Mouse (Mus musculus) kidney, adult 18-20 months (tissue): ENCODE results near the gene Ppm1n.

Experiments
- DNase-seq: peaks from one replicate; pipeline ENCODE4 v3.0.0; 2021

The Ppm1n gene

DNA sequence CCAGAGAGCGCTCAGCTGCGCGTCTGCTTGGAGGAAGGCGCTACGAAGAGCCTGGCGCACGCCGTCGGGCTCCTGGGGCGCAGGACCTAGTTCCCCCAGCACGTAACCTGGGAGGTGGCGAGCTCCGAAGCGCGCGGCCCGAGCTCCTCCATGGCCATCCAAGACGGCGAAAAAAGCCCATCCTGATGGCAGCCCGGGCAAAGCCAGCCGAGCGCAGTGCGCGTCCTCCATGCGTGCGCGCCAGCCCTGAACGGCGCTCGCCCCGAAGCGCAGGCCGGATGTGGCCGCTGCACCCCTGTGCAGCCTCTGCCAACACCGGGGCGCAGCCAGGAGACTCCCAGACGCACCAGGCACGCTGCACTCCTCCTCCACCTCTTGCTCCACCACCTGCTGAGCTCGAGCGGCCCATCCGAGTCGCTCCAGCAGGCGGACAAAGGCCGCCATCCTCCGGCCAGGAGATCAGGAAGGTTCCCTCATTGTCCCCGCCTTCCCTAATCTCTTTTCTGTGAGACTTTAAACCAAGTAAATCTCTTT lies at the start of gene Ppm1n:
Gene Ppm1n (minus strand): TSS at position 484 of the 534 bp plus-strand sequence.
- no peak for DNase-seq

DNA sequence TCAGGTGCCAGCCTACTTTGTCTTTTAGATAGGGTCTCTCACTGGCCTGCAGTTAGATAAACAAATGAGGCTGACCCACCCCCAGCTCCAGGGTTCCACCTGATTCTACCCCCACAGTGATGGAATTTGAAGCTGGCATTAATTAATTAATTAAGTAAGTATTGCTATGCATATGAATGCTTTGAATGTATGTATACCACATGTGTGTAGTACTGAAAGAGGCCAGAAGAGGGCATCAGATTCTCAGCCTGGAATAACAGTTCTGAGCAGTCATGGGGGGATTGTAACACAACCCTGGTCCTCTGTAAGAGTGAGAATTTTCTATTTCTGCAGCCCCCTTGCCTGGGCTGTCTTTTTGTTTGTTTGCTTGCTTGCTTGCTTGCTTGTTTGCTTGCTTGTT lies 48.6 kb upstream of the Ppm1n start:
- DNase-seq = no peak

DNA sequence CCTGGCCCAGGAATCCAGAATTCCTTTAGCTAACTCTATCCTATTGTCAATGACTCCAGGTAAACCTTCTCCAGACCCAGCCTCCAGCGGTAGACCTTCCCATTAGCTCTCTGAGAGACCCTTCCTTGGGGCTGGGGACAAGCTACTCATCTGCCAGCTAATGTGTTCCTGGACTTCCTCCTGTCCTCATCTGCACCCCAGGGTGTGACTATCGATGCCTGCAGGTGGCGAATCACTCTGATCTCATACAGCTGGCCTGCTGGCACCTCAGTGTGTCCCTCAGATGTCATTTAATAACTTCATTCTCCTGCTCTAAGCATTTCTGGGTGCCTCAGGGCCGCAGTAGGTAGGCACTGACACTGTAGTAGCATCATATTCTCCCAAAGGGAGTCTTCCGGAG lies 47.9 kb upstream of the Ppm1n start:
- DNase-seq = no peak

DNA sequence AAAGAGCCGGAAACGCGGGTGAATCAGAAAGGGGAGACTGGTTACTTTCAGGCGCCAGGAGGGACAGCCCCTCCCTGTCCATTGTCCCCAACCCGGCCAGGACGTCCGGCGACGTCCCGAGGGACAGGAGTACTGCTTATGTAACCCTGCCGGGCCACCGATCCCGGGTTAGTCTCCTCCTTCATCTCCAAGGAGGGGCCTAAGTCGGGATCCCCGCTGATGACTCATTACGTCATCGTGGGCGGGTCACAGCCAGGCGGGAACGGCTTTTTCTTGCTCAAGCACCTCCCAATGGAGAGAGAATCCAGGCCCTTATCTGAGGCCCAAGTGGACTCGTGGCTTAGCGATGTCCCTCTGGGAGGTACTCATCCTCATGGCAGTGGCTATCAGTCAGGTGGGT lies 47.3 kb upstream of the Ppm1n start:
- peak; percentile 88 for DNase-seq

DNA sequence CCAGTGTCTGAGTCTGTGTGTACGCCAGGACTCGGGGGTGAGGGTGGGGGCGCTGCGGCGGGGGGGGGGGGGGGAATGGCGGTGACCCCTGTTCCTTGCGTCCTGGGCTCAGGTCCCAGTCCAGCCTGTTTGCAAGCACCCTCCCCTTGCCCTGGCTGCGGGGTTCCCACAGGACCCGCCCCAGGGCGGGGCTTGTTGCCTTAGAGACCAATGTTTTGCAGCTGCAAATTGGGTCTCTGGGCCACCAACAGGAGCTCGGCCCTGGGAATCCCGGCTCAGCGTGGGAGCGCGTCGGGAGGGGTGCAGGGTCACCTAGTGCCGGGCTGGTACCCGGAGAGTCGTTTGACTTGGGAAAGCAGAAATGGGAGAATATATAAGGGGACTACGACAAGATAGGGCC lies 46.5 kb upstream of the Ppm1n start:
- peak; percentile 93 for DNase-seq

DNA sequence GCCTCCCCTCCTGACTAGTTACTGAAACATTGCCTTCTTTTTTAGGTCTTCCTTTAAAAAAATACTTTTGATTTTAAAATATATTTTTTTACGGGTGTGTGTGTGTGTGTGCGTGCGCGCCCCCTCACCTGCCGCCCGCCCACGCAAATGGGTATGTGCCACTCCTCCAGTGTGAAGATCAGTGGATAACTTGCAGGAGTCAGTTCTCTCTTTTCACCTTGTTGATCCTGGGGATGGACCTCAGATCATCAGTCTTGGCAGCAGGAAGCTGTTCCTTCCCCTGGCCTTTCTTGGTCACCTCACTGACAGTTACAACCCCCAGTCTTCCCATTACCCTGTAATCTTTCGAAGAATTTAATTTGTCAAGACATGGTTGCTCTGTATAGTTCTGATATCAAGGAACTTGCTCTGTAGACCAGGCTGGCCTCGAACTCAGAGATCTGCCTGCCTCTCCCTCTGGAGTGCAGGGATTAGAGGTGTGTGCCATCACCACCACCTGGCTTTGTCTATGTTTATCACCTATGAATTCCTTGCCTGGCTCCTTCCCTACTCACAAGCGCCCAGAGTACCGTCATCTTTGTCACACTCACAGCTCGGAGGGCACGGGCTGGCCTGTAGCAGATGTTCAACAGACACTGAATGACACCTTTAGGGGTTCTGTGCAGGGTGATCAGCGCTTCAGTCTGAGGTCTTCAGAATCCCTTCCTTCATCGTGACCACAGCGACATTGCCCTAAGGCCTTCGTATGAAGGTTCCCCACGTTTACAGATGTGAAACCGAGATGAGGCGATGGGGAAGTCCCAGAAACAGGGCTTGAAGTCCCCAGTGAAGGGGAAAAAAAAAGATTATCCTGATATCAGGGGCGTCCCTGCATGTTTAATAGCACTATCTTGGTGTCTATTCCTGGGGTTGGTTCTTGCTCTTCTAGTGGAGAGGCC lies 45.7 kb upstream of the Ppm1n start:
- DNase-seq = no peak

DNA sequence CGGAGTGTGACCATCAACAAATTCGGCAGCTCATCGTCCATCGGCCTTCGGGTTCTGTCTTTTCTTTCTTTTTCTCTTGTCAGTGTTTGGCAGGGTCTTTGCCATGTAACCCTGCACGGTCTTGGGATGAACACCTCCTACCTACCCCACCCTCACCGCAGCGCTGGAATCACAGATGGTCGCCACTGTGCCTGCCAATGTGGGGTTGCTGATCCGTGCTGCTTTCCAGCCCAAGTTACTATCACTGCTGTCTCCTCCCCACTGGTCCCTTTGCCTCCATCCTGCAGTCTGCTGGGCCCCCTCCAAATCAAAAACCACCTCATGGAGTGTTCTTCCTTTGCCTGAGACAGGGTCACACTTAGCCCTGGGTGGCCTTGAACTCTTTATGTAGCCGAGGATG lies 44.4 kb upstream of the Ppm1n start:
- DNase-seq = no peak

DNA sequence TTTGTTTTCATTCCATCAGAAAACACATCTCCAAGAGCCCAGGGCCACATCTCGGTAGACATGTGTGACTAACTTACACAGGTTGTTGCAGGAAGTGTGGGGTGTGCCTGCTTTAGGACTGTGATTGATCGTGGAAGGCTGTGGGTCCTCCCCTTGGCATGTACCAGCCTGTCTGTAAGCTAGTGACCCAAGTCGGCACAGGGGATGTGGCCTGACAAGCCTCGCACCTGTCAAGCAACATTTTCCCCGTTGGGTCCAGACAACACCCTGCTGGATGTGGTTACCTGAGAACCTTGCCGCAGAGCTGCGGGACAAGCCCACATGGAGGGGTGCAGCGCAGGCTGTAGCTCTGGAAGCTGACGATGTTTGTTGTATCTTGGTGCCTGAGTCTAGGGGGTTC lies 42.6 kb upstream of the Ppm1n start:
- DNase-seq = no peak

DNA sequence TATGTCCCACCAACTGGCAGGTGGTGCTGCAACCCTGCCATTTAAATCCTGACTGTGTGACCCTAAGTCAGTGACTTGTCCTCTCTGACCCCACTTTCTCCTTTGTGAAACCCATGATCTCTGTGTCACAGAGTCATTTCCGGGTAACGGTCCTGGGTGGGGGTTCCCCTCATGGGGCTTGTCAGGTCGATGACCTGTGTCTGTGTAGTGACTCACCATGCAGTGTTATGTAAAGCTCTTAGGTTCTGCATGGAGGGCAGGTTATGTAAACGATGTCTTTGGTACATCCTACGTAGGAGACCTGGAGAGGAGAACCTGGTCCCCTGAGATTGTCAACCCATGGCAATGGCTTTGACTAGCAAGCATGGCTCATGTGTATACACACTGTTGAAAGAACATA lies 41.6 kb upstream of the Ppm1n start:
- no peak for DNase-seq

DNA sequence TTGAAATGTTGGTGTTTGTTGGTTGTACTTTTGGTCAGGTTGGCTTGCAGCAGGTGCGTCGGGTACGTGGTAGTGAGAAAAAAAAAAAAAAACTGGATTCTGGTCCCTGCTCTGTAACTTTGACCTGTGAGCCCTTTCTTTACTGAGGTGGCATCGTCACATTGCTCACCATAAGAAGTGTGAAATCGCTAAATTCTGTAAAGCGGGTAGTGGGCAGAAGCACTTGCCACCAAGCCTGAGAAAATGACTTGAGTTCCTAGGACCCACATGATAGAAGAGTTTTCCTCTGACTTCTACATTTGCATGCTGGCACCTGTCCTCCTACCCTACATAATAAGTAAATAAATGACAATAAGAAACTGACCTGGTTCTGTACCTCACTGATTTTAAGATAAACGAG lies 40.8 kb upstream of the Ppm1n start:
- DNase-seq = no peak

DNA sequence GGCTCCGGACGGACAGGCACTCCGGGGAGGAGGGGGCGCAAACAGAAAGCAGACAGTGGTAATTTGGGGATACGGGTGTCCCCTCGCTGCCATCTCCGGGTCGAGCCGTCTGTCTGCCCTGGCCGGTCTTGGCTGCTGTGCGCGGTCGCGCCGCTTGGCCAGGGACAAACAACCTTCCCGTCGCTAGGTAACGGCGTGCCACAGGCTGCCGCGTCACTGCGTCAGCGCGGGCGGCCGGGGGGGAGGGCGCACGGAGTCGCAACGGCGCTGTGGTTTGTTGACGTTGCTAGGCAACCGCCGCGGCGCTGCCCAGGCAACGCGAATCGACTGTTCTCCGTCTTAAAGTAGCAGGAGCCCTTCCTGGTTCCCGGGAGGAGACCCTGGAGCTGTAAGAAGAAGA lies 40.0 kb upstream of the Ppm1n start:
- DNase-seq = peak; percentile 95

DNA sequence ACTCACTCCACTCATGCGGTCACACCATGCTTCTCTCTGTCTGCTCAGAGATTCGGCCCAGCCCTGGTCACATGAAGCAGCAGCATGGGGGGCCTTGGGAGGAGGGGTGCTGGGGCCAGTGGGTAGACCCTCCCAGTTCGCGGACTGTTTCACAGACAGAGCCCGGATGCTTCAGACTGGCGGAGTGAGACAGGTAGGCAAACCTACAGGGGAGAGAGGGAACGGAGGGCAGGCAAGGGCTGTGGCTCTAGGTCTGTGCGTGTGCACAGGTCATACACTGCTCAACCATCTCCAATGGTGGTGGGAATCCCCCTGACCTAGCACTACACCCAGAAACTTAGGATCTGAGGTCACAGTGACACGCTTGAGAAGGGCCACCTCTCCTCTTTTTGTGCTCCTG lies 39.6 kb upstream of the Ppm1n start:
- DNase-seq = no peak

DNA sequence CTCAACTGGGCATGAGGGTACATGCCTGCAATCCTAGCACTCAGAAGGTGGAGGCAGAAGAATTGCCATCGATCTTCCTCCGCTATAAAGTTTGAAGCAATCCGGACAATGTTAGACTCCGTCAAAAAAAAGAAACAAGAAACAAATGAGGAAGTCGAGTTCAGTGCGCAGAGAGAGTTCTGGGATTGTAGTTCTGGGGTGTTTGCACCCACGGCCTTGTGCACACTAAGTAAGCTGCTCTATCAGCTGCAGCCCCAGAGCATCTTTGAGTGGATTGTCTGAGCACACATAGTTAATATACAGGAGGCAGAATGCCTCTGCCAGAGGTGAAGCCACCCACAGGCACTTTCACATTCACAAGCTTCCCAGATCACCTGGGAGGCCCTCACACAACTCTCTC lies 38.8 kb upstream of the Ppm1n start:
- DNase-seq = no peak

DNA sequence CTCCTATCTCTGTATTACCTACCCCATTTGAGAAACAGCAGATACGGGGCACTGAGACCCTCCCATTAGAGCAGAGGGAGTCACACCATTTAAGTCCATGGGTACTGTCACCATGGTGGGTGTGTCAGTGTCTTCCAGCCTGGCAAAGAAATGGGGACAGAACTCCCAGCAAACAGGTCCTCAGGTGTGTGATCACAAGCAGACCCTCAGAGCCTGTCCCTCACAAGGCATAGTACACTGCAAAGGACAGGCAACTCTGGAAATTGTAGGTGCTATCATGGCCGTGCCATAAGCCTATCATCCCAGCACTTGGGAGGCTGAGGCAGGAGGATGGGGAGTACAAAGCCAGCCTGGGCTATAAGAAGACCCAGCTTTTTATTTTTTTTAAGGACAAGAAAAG lies 38.3 kb upstream of the Ppm1n start:
- DNase-seq = no peak

DNA sequence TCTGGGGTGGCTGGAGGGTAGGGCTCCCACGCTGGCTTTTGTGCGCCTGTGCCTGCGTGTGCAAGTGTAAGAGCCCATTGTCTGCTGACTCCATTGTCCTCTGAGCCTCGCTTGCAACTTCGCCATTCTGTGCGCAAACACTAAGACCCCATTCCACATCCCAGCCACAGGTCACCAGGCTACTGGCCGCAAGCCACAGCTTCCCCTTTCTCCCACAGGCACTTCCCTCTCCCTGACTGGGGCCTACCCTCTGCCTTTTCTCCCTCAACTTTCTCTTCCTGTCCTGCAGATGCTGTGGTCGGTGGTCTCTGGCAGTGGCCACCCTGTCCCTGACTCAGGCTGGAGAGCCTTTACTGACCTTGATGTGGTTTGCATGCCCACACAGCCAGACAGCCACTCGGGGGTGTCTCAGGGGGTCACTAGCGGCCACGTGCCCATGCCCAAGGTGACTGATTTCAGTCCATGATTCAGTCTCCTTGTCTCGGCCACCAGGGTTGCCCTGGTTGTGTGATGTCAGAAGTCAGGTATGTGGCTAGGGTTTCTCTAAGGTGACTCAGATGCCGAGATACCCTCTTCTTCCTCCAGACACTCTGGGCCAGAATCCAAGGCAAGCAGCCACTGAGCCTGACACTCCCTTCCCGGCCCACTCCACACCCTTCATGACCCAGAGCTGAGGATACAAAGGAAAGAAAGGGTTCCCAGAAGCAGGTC lies 36.7 kb upstream of the Ppm1n start:
- DNase-seq = no peak

DNA sequence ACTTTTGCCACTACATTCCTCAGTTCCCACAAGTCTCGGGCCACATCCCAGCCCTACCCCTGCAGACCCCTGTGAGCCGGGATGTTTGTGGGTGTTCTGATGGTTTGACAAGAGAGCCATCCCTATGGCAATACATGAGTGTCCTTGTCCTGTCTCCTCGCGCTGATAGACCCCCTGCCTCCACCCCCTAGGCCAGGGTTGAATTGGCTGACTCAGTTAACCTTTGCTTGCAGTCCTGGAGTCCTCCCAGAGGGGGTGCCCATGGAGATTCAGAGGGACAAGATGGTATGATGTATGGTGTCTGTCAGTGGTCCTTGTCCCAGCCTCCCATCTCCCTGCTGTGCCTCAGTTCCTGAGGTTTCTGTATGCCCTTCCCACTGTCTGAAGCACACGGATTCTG lies 34.2 kb upstream of the Ppm1n start:
- no peak for DNase-seq

DNA sequence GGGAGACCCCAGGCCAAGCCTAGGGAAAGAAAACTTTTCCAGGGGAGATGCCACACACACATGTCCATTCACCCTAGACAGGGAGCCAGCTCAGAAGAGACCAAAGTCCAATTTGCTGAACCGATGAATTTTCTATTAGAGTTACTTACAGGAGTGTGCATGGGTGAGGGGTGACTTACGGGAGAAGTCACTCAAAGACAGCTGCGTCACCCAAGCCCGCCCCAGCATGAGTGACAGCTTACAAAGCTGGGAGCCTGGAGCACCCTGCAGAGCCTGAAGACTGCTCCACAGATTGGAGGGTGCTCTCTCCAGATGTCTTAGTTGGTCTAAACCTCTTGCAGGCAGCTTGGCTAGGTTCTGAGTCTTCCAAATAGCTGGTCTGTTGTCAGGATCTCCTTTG lies 32.1 kb upstream of the Ppm1n start:
- peak; percentile 20 for DNase-seq

DNA sequence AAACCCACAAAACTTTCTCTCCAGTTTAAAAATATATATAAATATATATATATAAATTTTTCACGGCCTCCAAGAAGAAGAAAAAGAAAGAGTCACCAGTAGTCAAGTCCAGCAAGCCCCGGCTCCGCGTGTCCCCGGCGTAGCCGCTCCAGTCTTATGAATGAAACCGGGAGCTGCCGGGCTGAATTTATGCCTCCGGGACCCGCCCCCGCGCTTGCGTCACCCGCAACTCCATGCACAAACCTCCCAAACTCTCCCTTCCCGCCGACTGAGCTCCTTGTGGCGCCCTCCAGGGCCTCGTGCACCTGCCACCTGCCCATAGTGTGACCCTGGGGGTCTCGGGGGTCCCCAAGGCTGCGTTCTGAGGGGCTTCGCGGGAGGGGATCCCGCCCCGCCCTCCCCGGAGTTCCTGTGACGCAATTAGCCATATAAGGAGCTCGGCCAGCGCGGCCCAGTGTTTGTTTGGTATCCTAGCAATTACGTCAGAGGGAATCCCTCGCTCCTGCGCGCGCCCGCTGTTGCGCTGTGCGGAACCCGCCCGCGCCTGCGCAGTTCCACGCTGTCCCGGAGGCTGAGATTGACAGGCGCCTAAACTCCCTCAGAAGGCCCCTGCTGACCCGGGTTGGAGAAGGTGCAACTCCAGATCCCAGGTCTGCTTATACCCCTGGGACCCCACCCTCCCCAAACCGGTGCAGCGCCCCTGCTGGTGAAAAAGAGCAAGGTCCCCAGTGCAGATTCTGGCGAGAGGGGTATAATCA lies 30.2 kb upstream of the Ppm1n start, which contains the start of gene Fosb:
Gene Fosb (minus strand): TSS at position 168 of the 758 bp plus-strand sequence.
- peak; percentile 97 for DNase-seq

DNA sequence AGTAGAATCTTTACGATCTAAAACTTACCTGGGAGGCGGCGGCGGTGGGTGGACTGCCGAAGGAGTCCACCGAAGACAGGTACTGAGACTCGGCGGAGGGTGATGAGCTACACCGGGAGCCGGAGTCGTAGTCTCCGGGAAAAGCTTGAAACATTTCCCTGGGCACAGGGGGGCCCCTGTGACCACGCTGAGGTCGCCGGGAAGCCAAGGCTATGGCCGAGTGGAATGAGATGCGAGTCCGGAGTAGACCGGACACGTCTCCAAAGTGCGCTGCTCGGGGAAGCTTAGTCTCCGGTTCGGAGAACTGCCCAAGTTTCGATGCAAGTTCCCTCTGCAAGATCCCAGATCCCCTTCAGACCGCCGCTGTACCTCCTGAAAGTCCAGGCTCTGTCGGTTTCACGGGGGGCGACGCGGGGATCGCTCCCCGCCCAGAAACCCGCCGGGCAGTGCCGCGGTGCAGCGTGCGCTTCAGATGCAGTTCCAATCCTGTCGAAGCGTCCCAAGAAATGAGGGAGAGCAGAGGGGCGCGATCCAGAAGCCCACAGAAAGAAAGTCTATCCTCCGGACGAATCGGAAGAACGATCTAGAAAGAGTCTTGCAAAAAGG lies 29.5 kb upstream of the Ppm1n start:
- DNase-seq = no peak

DNA sequence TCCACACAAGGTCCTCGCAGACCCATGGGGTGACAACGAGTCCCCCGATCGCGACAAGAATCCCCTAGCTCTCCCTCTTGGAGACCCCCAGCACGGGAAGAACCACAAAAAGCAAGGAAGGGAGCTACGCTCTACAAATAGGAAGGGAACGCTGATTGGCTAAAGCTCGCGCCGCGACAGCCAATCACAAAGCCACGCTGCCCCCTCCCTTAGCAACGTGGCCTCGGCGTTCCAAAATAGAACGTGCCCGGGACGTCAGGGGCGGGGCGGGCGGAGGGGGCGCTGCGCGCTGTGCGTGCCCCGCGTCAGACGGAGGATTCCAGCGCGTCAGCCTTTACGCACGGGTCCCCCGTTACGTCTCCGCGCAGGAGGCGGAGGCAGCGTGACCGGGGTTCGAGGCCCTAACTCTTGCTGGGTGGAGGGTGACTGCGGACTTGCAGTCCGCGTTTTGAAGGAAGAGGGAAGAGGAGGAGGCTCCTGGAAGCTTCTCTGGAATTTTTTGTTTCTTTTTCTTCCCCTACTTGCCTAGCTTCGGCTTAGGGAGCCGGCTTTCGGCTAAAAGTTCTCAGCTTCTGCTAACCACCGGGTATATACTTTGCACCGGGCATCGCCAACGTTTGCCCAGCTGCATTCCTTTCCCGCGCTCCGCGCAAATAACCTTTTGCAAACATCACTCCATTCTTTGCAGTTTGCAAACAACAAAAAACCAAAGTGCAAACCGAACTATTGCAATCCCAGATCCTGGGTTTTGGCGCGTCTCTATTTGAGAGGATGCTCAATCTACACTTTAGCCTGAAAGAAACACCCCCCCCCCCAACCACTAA lies 28.8 kb upstream of the Ppm1n start:
- DNase-seq = peak; percentile 94

DNA sequence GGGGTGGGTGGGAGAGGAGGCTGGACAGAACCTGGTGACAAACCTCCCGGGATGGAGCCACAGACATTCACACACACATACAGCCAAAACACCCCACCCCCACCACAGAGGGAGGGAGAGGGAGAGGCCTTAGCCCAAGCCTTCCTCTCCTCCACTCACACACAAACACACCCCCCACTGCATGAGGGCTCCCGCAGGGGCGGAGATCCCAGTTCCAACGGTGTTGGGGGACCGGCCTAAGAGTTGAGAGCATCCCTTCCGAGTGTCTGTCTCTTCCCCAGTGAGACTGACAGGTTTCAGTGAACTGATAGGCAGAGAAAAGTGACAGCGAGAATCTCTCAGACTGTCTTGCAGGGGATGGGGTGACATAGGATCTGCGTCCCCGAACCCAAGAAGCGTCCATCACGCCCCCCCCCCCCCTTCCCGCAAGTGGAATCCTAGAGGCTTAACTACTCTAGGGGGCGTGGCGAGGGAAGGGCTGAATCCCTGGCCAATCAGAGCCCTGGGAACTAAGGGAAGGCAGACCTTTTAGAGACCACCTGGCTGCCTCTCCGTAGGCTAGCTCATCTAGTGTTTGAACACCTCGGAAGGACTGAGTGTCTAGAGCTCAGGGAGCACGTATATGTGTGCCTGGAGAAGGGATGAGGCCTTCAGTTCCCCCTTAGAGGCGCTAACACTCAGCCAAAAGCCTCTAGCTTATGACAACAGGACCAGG lies 28.0 kb upstream of the Ppm1n start:
- peak; percentile 69 for DNase-seq
